Mouse (Mus musculus) embryonic fibroblast, embryonic 13.5 days (primary cell): ENCODE measurements at regions not wholly inside any gene's neighbourhood (a gene's known extent, or its start where the extent isn't known, plus 50 kb on each side); places are given as distances from the start of the nearest gene placed in this dataset.

ENCODE experiments used
- H3K27ac ChIP-seq: 2 replicates; pipeline ENCODE4 v1.5.1; 2012; ENCODE audit warnings: low read length, control low read depth, inconsistent platforms; ENCODE audit not compliant: insufficient read depth
- H3K4me1 ChIP-seq: 2 replicates; pipeline ENCODE4 v1.6.1; 2011; ENCODE audit warnings: low read length; ENCODE audit not compliant: control insufficient read depth, insufficient read depth
- H3K4me3 ChIP-seq: 2 replicates; pipeline ENCODE4 v1.5.1; 2011; ENCODE audit warnings: mild to moderate bottlenecking, control low read depth, low read length; ENCODE audit not compliant: insufficient read depth
- CTCF ChIP-seq: IDR thresholded peaks from 2 replicates; pipeline ENCODE4 v1.5.1; 2011; ENCODE audit warnings: mild to moderate bottlenecking, control low read depth, low read length, moderate library complexity, borderline replicate concordance; ENCODE audit not compliant: insufficient read depth
- POLR2A ChIP-seq: IDR thresholded peaks from 2 replicates; pipeline ENCODE4 v1.6.1; 2011; ENCODE audit warnings: low read depth, mild to moderate bottlenecking, control low read depth, low read length, moderate library complexity

GRCm38 (mm10) chr3:15181111-15181510, 151.0 kb downstream of the Gm9733 start:
- Histone ChIP-seq H3K4me1 (no peaks in the 10 kb centered on the region; the same call in 1 of the 2 replicates), H3K4me3 (no peak overlapping the region), H3K27ac (no peak overlapping the region)
- TF ChIP-seq POLR2A (no peak), CTCF (no peak)

GRCm38 (mm10) chr3:15186731-15187130, 145.4 kb downstream of the Gm9733 start:
- Histone ChIP-seq H3K27ac (peak overlapping the region; percentile 44; the same call in 1 of the 2 replicates), H3K4me3 (no peak overlapping the region), H3K4me1 (peaks cover 3% of the 10 kb centered on the region; the same call in 1 of the 2 replicates)
- TF ChIP-seq POLR2A, result no peak
- no peak for TF ChIP-seq CTCF

- Histone ChIP-seq H3K4me1 (no peaks in the 10 kb centered on the region), H3K4me3 (no peak overlapping the region), H3K27ac (no peak overlapping the region)
- TF ChIP-seq CTCF (peak; percentile 84), POLR2A (no peak)
Measured at GRCm38 (mm10) chr3:15194362-15194761, 137.7 kb downstream of the Gm9733 start.

- Histone ChIP-seq H3K4me1 (peaks cover 2% of the 10 kb centered on the region; the same call in 1 of the 2 replicates), H3K4me3 (no peak overlapping the region), H3K27ac (no peak overlapping the region)
- no peak for TF ChIP-seq POLR2A
Measured at GRCm38 (mm10) chr3:15196101-15196500, 136.0 kb downstream of the Gm9733 start.

GRCm38 (mm10) chr3:15198086-15198485, 134.0 kb downstream of the Gm9733 start:
- no peak overlapping the region for H3K27ac ChIP-seq
- TF ChIP-seq CTCF, result no peak
- no peak for TF ChIP-seq POLR2A
- peaks cover 4% of the 10 kb centered on the region; the same call in 1 of the 2 replicates for H3K4me1 ChIP-seq
- H3K4me3 ChIP-seq, result no peak overlapping the region

GRCm38 (mm10) chr3:15200309-15200708, 131.8 kb downstream of the Gm9733 start:
- Histone ChIP-seq H3K27ac (no peak overlapping the region), H3K4me3 (no peak overlapping the region), H3K4me1 (peaks cover 12% of the 10 kb centered on the region; the same call in 1 of the 2 replicates)
- TF ChIP-seq CTCF (no peak), POLR2A (no peak)

GRCm38 (mm10) chr3:15200990-15201389, 131.1 kb downstream of the Gm9733 start:
- Histone ChIP-seq H3K4me1 (peaks cover 15% of the 10 kb centered on the region), H3K27ac (no peak overlapping the region), H3K4me3 (no peak overlapping the region)
- TF ChIP-seq CTCF, result no peak
- no peak for TF ChIP-seq POLR2A

GRCm38 (mm10) chr3:15202760-15203159, 129.3 kb downstream of the Gm9733 start:
- Histone ChIP-seq H3K4me1 (peaks cover 15% of the 10 kb centered on the region), H3K27ac (no peak overlapping the region), H3K4me3 (no peak overlapping the region)
- TF ChIP-seq POLR2A (no peak), CTCF (no peak)

GRCm38 (mm10) chr3:15205266-15206229, 126.6 kb downstream of the Gm9733 start:
- Histone ChIP-seq H3K4me3 (no peak overlapping the region), H3K27ac (0 out of 2 replicates have a peak overlapping the region, but pooled peaks have one; percentile 26)
- no peak for TF ChIP-seq POLR2A

GRCm38 (mm10) chr3:15212357-15212756, 119.7 kb downstream of the Gm9733 start:
- TF ChIP-seq CTCF (no peak), POLR2A (no peak)
- Histone ChIP-seq H3K4me1 (no peaks in the 10 kb centered on the region), H3K27ac (no peak overlapping the region), H3K4me3 (no peak overlapping the region)

More at GRCm38 (mm10) chr3:15205266-15206229, 126.6 kb downstream of the Gm9733 start:
- H3K4me1 ChIP-seq, result peaks cover 13% of the 10 kb centered on the region
